Mouse (Mus musculus) gastrocnemius, postnatal 25 days (tissue): ENCODE data around the gene Pfkfb2. TPM values are rescaled to one million over a fixed set of nuclear protein-coding genes. Genes with fewer than 3 reads are reported as not detected.

ENCODE experiments used
- DNase-seq: peaks from one replicate; pipeline ENCODE4 v3.0.0; 2022
- long read RNA-seq, 2 experiments: library from polyadenylated mRNA; stranded (forward); transcript quantifications; one replicate each; pipeline ENCODE4 v2.0.0; 2021
- total RNA-seq, 2 experiments: library from RNA; stranded (reverse); gene quantifications; 1 replicate in 1 of 2; 2 replicates in 1 of 2; pipeline ENCODE4 v1.2.3; 2021

Gene Pfkfb2
- total RNA-seq: 10 to 100 TPM; 14.3 to 18.5 TPM
- long read RNA-seq, experiment 1, partial matches to known transcripts: 1 of 11 reads
- long read RNA-seq, experiment 1, other reads (novel, unspliced or antisense): 9 of 11 reads
- long read RNA-seq, experiment 2, partial matches to known transcripts: 2 of 8 reads
- long read RNA-seq, experiment 2, other reads (novel, unspliced or antisense): 6 of 8 reads

GRCm38 (mm10) chr1:130729153-130729552 is at the start of gene Pfkfb2:
Gene Pfkfb2, minus strand, starts transcription at chr1:130729253.
- DNase-seq: no peak

- DNase-seq: no peak
Observed at GRCm38 (mm10) chr1:130776645-130777044, 47.6 kb upstream of the Pfkfb2 start.

- DNase-seq: no peak
Observed at GRCm38 (mm10) chr1:130775691-130776331, 46.8 kb upstream of the Pfkfb2 start.

- DNase-seq: no peak
Observed at GRCm38 (mm10) chr1:130775234-130775633, 46.2 kb upstream of the Pfkfb2 start.

GRCm38 (mm10) chr1:130770981-130771494 is 42.0 kb upstream of the Pfkfb2 start:
- no peak for DNase-seq

GRCm38 (mm10) chr1:130770487-130770886 is 41.4 kb upstream of the Pfkfb2 start:
- DNase-seq: no peak

- no peak for DNase-seq
Observed at GRCm38 (mm10) chr1:130769925-130770324, 40.9 kb upstream of the Pfkfb2 start.

- no peak for DNase-seq
Observed at GRCm38 (mm10) chr1:130767066-130767465, 38.0 kb upstream of the Pfkfb2 start.

GRCm38 (mm10) chr1:130764027-130764461 is 35.0 kb upstream of the Pfkfb2 start:
- no peak for DNase-seq

GRCm38 (mm10) chr1:130762045-130762760 is 33.1 kb upstream of the Pfkfb2 start:
- no peak for DNase-seq

- DNase-seq: no peak
Observed at GRCm38 (mm10) chr1:130761597-130761996, 32.5 kb upstream of the Pfkfb2 start.

- DNase-seq: no peak
Observed at GRCm38 (mm10) chr1:130759689-130760088, 30.6 kb upstream of the Pfkfb2 start.

- no peak for DNase-seq
Observed at GRCm38 (mm10) chr1:130746819-130747218, 17.8 kb upstream of the Pfkfb2 start.

GRCm38 (mm10) chr1:130745591-130745990 is 16.5 kb upstream of the Pfkfb2 start:
- no peak for DNase-seq

- no peak for DNase-seq
Observed at GRCm38 (mm10) chr1:130744961-130745360, 15.9 kb upstream of the Pfkfb2 start.

GRCm38 (mm10) chr1:130744217-130744616 is 15.2 kb upstream of the Pfkfb2 start:
- DNase-seq: no peak

- DNase-seq: no peak
Observed at GRCm38 (mm10) chr1:130743775-130744174, 14.7 kb upstream of the Pfkfb2 start.

- DNase-seq: no peak
Observed at GRCm38 (mm10) chr1:130742201-130742600, 13.1 kb upstream of the Pfkfb2 start.

GRCm38 (mm10) chr1:130740781-130741720 is 12.0 kb upstream of the Pfkfb2 start:
- no peak for DNase-seq

GRCm38 (mm10) chr1:130740227-130740648 is 11.2 kb upstream of the Pfkfb2 start:
- DNase-seq: no peak

GRCm38 (mm10) chr1:130739636-130740035 is 10.6 kb upstream of the Pfkfb2 start:
- DNase-seq: no peak

- DNase-seq: no peak
Observed at GRCm38 (mm10) chr1:130738551-130739106, 9.6 kb upstream of the Pfkfb2 start.
